Mouse (Mus musculus) inflammation-experienced regulatory T-cells, adult 6 months (primary cell): ENCODE data around the gene Dppa3. TPM values are rescaled to one million over a fixed set of nuclear protein-coding genes. Genes with fewer than 3 reads are reported as not detected.
"Not testable (repeated sequence)": the region's sequence is repeated elsewhere in the genome, so short reads cannot be mapped to it uniquely, and the experiment has no call there.

Experiments used
- ATAC-seq: one replicate; pipeline ENCODE4 v1.8.0; 2017
- polyA plus RNA-seq, 3 experiments: library from polyadenylated mRNA; unstranded; fragments of 100-300 nt; shearing (Covaris generic); gene quantifications; one replicate each; pipeline ENCODE4 v1.2.1; 2017

Dppa3 gene
- polyA plus RNA-seq, 3 experiments from 2014 or later = not detected

DNA sequence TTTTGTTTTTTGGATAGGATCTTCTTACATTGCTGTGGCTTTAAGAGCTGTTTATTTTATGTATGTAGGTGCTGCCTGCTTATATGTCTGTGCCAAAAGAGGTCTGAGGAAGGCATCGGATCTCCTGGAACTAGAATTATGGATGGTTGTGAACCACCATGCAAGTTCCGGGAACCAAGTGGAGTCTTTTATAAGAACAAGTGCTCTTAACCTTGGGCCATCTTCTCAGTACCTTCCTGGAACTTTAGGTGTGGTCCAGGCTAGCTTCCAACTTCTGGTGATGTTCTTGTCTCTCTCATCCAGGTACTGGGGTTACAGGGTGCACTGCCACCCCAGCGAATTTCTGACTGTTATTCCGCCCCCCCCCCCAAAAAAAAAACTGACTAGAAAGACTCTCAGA, 13.8 kb upstream of the Dppa3 start:
- no peak for ATAC-seq

DNA sequence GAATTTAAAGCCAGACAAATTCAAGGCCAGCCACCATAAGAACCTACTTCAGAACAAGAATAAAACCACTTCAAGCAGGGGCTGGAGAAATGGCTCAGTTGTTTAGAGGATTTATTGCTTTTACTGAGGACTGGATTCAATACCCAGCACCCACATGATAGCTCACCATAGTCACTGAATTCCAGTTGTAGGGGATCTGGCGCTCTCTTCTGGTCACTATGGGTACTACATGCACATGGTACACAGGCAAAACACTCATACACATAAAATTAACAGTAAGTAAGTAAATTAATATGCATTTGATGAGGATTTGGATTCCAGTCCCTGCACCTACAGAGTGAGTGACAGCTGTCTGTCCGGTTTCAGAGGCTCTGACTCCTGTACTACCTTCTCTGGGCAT, 12.2 kb upstream of the Dppa3 start:
- ATAC-seq = no peak

DNA sequence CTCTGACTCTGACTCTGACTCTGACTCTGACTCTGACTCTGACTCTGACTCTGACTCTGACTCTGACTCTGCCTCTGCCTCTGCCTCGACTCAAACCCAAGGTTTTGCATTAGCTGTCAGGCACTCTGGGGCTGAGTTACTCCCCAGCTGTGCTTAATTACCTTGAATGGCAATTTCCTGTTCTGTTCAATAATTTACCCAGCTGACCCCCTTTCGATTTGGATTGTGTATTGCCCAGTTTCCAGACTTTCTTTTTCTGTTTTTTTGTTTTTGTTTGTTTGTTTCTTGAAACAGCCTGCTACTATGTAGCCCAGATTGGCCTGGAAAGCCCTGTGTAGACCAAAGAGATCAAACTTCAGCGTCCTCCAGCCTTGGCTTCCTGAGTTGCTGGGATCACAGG, 10.2 kb upstream of the Dppa3 start:
- ATAC-seq = no peak

DNA sequence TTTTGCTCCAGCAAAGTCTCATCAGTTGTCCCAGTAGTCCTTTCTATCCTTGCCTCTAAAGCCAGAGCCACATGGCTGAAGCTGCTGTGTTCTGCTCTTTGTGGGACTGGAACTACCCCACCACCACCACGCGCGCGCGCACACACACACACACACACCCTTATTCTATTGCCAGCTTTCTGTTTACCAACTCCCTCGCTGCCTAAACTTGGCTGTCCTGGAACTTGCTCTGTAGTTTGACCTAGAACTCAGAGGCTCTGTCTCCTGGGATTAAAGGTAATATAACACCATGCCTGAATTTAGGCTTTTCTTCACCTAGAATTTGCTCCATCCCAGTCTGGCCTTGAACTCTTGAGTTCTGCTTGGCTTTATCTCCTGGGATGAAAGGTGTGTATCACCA, 5.1 kb upstream of the Dppa3 start:
- ATAC-seq = no peak

DNA sequence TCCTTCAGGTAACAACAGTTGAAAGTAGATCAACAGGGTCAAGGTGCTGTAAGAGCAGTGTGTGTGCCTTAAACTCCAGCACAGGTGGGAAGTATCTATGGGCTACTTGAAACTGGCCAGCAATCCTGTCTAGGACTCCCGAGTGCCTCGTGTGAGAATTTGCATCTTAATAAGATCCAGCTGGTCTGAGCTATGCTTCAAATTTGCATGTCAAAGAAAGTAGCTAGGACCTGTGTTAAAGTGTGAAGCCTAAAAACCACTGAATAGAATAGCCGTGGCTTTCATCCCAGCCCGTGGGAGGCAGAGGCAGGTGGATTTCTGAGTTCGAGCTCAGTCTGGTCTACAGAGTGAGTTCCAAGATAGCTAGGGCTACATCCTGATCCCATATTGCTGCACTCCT, 1.7 kb upstream of the Dppa3 start:
- ATAC-seq = no peak

DNA sequence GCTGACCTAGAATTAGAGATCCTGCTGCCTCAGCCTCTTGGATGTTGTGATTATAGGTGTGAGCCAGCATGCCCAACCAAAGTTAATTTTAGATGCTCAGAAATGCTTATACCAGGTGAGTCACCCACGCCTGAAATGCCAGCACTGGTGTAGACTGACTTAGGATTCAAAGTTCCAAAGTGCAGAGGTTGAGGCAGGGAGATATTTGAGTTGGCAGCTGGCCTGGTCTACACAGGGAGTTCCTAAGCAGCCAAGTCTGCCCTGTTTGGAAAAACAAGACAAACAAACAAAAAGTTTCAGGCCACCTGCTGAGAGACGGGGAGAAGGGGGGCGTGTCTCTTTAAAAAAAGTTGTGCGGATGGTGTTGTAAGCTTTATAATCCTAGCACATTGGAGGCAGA, 1.1 kb upstream of the Dppa3 start:
- no peak for ATAC-seq

DNA sequence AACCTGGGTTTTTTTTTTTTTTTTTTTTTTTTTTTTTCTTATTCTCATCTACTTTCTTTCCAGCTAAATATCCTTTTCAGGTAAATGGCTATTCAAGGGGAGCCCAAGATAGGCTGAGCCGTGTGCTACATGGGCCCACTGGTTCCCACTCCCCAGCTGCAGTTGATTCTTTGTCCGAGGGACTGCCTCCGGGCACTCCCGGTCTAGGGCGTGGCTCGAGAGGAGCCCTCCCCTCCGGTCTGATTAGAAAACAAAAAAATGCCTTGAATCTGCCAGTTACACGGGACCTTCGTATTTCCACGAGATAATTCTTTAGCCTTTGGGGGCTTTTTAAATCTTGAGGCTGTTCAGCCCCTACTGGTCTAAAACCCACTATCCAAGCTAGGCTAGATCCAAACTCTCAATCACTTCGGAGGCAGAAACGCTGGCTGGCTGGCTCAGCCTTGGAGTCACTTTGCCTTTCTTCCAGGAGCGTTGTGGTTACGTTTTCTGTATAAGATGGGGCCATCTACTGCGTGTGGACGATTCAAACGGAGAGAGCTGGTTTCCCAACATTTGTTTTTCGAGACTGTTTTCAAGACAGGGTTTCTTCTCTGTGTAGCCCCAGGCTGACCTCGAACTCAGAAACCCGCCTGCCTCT, 1.4 kb downstream of the Dppa3 start:
- no peak for ATAC-seq

GRCm38 (mm10) chr6:122633411-122633810, 7.2 kb downstream of the Dppa3 start:
- no peak for ATAC-seq

DNA sequence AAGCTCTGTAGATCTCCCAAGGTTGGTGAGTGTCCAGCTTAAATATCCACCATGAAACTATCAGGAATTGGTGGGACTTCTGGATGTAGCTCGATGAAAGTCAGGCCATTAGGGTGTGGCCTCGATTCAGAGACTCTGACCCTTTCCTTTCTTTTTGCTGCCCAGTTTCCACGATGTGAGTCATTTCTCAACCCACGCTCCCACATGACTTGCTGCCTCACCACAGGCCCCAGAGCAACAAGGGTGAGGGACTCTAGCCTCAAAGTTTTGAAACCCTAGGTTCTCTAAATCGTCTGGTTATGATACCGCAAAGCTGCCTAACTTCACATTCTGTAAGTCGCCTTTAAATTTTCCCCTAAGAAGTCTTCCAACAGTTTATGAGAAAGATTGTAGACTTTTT, 9.1 kb downstream of the Dppa3 start:
- ATAC-seq = no peak

DNA sequence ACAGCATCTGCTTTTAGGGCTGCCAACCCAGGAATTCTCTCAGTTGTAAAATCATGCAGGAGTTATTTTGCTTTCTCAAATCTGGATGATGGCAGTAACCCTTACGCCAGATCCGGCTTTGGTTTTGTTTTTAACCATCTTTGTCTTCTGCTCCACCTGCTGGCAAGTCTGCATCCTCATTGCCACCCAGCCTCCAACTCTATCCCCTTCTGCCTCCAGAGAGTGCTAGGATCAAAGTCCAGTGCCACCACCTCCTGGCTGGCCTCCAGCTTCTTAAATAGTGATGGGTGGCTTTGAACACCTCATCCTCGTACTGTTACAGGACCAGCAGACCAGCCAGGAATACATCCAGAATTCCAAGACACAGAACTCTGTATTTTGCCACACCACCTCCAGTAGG, 10.5 kb downstream of the Dppa3 start:
- no peak for ATAC-seq

DNA sequence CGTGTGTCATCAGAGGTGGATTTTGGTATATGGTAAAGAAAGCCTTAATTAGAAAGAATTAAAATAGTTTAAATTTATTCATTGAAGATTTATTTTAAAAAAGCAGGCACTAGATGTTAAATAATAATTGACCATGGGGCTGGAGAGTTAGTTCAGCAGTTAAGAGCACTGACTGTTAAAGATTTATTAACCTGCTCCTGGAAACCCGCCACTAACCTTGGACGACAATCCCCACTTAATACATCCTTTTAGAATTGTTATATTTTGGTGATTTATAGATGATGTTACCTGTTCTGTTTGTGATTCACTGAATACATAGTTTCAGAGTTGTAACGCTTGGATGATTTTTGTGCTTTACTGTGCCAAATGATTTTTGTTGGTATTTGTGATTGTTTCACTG, 11.4 kb downstream of the Dppa3 start:
- not testable (repeated sequence) for ATAC-seq

DNA sequence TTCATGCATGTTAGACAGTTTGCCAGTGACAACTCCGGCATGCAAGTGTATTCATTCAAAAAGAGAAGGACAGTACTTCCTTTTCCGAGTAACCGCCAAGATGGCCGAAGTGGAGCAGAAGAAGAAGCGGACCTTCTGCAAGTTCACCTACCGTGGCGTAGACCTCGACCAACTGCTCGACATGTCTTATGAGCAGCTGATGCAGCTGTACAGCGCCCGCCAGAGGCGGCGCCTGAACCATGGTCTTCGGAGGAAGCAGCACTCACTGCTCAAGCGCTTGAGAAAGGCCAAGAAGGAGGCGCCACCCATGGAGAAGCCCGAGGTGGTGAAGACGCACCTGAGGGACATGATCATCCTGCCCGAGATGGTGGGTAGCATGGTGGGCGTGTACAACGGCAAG, 18.0 kb downstream of the Dppa3 start:
- ATAC-seq = not testable (repeated sequence)

- ATAC-seq = no peak
These were observed 23.7 kb downstream of the Dppa3 start for GRCm38 (mm10) chr6:122649903-122650302.

DNA sequence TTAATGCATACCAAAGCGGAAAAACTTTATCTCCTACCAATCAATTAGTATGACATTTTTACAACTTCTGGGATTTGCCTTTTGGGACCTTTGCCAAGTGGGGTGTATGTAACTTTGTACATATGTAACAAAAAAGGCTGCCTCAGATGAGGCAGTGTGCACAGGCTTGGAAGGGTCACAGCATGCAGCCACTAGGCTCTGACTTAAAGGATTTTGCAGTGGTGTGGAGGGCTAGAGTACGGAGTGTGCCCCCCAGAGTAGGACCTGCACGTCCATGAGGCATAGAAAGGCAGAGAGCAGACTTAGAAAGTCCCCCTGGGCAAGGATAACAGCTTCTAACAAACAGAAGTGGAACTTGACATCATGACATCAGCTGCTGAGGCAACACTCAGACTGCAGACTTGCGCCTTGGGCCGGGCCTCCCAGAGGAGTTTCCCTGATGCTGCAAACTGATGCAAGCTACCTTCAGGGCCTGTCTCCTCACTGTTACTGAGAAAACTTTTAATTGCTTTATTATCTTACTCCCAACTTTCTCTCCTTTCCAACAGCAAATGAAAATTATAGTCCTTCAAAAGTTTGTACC, 24.3 kb downstream of the Dppa3 start:
- ATAC-seq = no peak

GRCm38 (mm10) chr6:122654301-122654700, 28.1 kb downstream of the Dppa3 start:
- no peak for ATAC-seq

DNA sequence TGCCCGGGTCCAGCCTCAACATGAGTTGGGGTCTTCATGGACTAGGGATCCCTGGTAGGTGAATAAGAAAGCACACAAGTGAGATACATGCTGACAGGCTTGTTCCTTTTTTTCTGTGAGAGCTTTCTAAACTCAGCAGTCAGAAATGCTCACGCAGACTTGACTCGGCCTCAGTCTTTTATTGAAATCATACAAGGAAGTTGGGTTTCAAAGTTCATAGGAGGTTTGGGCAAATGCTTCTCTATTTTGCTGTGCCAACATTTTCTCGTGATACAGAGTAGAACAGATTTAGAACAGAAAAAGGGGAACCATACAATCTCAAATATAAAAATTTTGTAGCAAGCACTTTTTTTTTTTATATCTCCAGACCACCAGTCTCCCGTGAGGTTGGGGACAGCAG, 31.4 kb downstream of the Dppa3 start:
- no peak for ATAC-seq

DNA sequence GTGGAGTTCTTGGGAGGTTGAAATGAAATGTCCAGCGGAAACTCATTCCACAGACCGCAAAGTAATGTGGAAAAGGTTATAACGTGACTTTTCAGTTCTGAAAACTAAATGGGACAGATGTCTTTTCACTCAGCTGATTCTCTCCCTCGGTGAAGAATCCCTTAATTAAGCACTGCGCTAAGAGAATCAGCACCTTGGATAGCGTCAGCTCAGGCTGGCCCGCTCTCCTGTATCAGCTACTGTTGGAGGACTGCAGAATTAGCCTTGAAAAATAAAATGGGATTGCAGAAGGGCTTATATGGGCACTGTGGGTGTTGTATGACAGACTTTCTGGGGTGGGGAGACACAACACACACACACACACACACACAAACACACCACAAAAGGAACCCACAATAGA, 33.4 kb downstream of the Dppa3 start:
- ATAC-seq = no peak

GRCm38 (mm10) chr6:122660601-122661379, 34.6 kb downstream of the Dppa3 start:
- peak; percentile 72 for ATAC-seq

DNA sequence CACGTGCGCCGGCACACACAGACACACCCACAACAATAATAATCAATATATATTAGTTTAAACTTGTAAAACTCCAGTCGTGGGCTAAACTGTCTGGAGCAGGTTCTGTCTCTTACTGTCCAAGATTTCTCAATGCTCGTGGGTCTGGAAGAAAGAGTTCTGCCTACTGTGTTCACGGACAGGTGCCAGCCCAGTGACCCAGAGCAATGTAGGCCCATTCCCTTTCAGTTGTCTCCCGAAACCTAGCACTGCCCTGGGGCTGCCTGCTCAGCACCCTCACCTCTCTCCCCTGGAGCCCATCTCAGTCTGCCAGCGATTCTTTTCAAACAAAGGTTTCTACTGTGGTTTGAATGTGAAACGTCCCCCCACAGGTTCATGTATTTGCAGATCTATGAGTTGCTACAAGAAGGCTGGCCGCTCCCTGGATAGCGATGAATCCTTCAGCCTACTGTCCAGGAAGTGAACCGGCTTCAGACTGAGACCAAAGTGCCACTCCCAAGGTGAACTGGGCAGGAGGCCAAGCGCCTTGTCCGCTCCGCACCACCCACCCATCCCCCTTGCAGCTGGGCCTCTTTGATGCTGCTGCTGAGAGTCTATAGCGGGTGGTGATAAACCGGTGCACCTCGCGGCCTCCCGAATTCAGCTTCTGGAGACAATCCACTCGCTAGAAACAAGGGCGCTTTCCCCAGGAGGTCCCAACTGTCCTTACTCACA, 36.5 kb downstream of the Dppa3 start:
- no peak for ATAC-seq

GRCm38 (mm10) chr6:122663596-122664206, 37.5 kb downstream of the Dppa3 start:
- ATAC-seq = no peak

- ATAC-seq = no peak
These were observed 39.7 kb downstream of the Dppa3 start for GRCm38 (mm10) chr6:122665866-122666265.

DNA sequence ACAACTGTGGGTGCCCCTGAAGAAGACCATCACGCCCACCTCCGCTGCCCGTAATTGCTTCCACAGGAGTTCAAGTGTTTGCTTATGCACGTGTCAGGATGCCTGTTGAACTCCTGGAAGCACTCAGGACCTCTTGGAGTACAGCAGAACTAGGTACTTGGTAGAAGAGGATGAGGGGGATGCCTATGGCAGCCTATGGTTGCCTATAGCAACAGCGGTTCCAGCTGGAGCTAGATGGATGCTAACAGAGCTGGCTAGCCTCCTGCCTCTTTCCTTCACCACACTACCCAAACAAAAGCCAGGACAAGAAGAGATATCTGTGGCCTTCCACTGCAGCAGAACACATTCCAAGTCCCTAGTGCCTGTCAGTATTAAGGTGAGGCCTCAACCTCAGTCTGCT, 41.5 kb downstream of the Dppa3 start:
- no peak for ATAC-seq

GRCm38 (mm10) chr6:122668823-122669222, 42.6 kb downstream of the Dppa3 start:
- ATAC-seq = no peak
